Mouse (Mus musculus): ENCODE measurements around the gene Amigo3.

DNA sequence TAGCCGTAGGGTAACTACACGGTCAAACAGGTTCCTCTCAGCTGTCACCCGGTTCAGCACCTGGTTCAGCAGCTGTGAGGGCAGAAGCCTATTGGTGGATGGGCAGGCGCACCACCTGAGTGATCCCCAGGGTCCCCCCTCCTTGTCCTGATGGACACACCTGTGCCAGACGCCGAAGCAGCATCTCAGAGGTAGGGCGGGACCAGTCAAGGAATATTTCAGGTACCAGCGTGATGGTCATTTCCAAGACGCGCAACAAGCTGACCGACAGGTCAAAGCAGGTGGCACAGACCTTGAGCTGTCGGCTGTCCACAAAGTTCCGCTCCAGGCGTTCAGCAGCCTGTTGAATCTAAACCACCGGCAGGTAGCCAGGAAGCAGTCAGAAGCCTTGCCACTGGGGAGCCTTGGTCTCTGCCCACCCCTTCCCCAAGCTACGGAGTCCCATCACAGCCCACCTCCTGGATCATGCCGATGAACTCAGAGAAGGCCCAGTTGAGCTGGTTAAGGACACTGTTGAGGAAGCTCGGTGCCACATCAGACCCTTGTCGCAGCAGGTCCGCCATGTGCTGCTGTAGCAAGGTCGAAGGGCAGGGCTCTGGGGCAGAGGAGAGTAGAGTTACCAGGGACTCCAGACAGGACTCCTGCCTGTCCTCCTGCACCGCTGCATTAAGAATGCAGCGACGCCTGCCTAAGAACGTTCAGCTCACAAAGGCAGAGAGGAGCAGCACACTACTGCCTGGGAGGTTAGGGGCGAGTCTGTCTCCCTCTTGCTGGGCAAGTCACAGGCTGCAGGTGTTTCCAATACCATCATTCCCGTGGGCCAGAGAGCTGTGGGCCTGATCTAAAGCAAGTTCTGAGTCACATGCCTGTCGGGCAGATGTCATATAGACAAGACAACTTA lies 3.7 kb downstream of the Amigo3 start:
- no peak for TF ChIP-seq CTCF (IDR thresholded peaks at IDR 0.05; ENCODE audit: extremely low read depth, insufficient read depth, low read length)
- TF ChIP-seq POLR2A (IDR thresholded peaks at IDR 0.05; ENCODE audit: extremely low read depth, insufficient read depth, low read length), result no peak
